8 mouse cellular contexts compared by ENCODE assay signal in genomic region chr17:27825984-27826905, GRCm38 (mm10). TPM values are rescaled to one million over a fixed set of nuclear protein-coding genes. Genes with fewer than 3 reads are reported as not detected.
DNase-seq lines count a peak whose midpoint lies in the region; ATAC-seq and TF ChIP-seq lines count a peak whose summit lies in the region.

No protein-coding gene starts in this region.

- H3K4me2 ChIP-seq in intestine, embryonic 16.5 days (ENCODE audit: low read depth, low read length): peak overlapping the region; percentile 71
- peak overlapping the region; percentile 43 for H3K4me2 ChIP-seq in midbrain, postnatal 0 days (ENCODE audit: low read depth, low read length, poor library complexity, severe bottlenecking)

- H3K27ac ChIP-seq in intestine, embryonic 16.5 days (ENCODE audit: low read length): peak overlapping the region; percentile 78
- peak overlapping the region; percentile 59 for H3K27ac ChIP-seq in liver, adult 2 months (replicated peaks; ENCODE audit: insufficient read depth, low read depth, low read length)
- H3K27ac ChIP-seq in midbrain, postnatal 0 days (ENCODE audit: low read depth, low read length): no peak overlapping the region

- H3K9me3 ChIP-seq in intestine, embryonic 16.5 days (ENCODE audit: control insufficient read depth, low read length): no peaks in the 10 kb centered on the region
- H3K9me3 ChIP-seq in midbrain, postnatal 0 days (ENCODE audit: low read length): no peaks in the 10 kb centered on the region

- peak overlapping the region; percentile 50 for H3K4me3 ChIP-seq in intestine, embryonic 16.5 days (ENCODE audit: low read length)
- peak overlapping the region; percentile 25; the same call in 1 of the 2 replicates for H3K4me3 ChIP-seq in liver, adult 2 months (ENCODE audit: insufficient read depth, low read depth, low read length)
- H3K4me3 ChIP-seq in midbrain, postnatal 0 days (ENCODE audit: low read depth, low read length): peak overlapping the region; percentile 20

- no peak for TF ChIP-seq CTCF in liver, adult 2 months (IDR thresholded peaks at IDR 0.05; ENCODE audit: low read depth, low read length)
- peak; percentile 46; the same call in 1 of the 2 replicates for TF ChIP-seq CTCF in midbrain, postnatal 0 days (IDR thresholded peaks at IDR 0.05)

- peak; percentile 92 for ATAC-seq in granulocyte monocyte progenitor cell, adult 5-6 weeks (replicated peaks; ENCODE audit: poor library complexity, severe bottlenecking)
- ATAC-seq in intestine, embryonic 16.5 days: peak; percentile 63
- ATAC-seq in midbrain, postnatal 0 days (ENCODE audit: low FRiP score): 0 out of 2 replicates have a peak, but pooled peaks have one; percentile 38

- H3K27me3 ChIP-seq in intestine, embryonic 16.5 days (replicated peaks; ENCODE audit: control insufficient read depth, insufficient read depth, low read length): no peaks in the 10 kb centered on the region
- no peaks in the 10 kb centered on the region for H3K27me3 ChIP-seq in liver, adult 2 months (ENCODE audit: control insufficient read depth, insufficient read depth, low read length)
- no peaks in the 10 kb centered on the region for H3K27me3 ChIP-seq in midbrain, postnatal 0 days (ENCODE audit: insufficient read depth, low read length)

- no peak for TF ChIP-seq POLR2A in liver, adult 2 months (IDR thresholded peaks at IDR 0.05; ENCODE audit: extremely low read depth, insufficient read depth, low read length)

- H3K9ac ChIP-seq in intestine, embryonic 16.5 days (ENCODE audit: low read depth, low read length): peak overlapping the region; percentile 64
- H3K9ac ChIP-seq in liver, adult 2 months (ENCODE audit: low read depth, low read length): no peak overlapping the region
- no peak overlapping the region for H3K9ac ChIP-seq in midbrain, postnatal 0 days (replicated peaks; ENCODE audit: low read length, poor library complexity, severe bottlenecking)

- H3K4me1 ChIP-seq in intestine, embryonic 16.5 days (ENCODE audit: control insufficient read depth, insufficient read depth, low read length): peaks cover 18% of the 10 kb centered on the region
- H3K4me1 ChIP-seq in liver, adult 2 months (ENCODE audit: control insufficient read depth, insufficient read depth, low read length): peaks cover 13% of the 10 kb centered on the region
- peaks cover 1% of the 10 kb centered on the region for H3K4me1 ChIP-seq in midbrain, postnatal 0 days (ENCODE audit: insufficient read depth, low read length)

- no peaks in the 10 kb centered on the region for H3K36me3 ChIP-seq in intestine, embryonic 16.5 days (ENCODE audit: control insufficient read depth, insufficient read depth, low read length)
- H3K36me3 ChIP-seq in liver, adult 2 months (ENCODE audit: control insufficient read depth, insufficient read depth, low read length): no peaks in the 10 kb centered on the region
- H3K36me3 ChIP-seq in midbrain, postnatal 0 days (ENCODE audit: insufficient read depth, low read length): no peaks in the 10 kb centered on the region

- H3K79me2 ChIP-seq in liver, adult 2 months (ENCODE audit: control insufficient read depth, insufficient read depth, low read length): no peaks in the 10 kb centered on the region

- peak; percentile 94 for DNase-seq in NIH3T3 (ENCODE audit: low read depth)
- peak; percentile 80 for DNase-seq in embryo, embryonic 10 days (ENCODE audit: low spot score)
- DNase-seq in liver, adult 2 months (ENCODE audit: extremely low read depth, low read depth, low spot score): peak; percentile 42
- DNase-seq in midbrain, postnatal 0 days (ENCODE audit: low spot score): peak; percentile 65
- peak; percentile 93 to 96 for DNase-seq in spleen, postnatal 36 days (ENCODE audit: low spot score in 2 of 2)
- no peak for DNase-seq in cerebellum, adult 11-12 months

- 2% methylated on average over 22 of the region's 22 CpGs for WGBS in intestine, embryonic 16.5 days
- WGBS in liver, adult 2 months: 11% methylated on average over 22 of the region's 22 CpGs
- WGBS in midbrain, postnatal 0 days: 3% methylated on average over 22 of the region's 22 CpGs

RNA-seq across cellular contexts. Expression of gene D17Wsu92e, which starts 5.8 kb away (rescaled TPM):
- 47.9 and 51.2 TPM in 2 replicates for total RNA-seq in granulocyte monocyte progenitor cell, adult 5-6 weeks (2014; fragmentation: Nextera tagmentation)
- 46.3 and 50.6 TPM in 2 replicates for total RNA-seq in granulocyte monocyte progenitor cell, adult 5-6 weeks (2017)
- 14.7 and 20.8 TPM in 2 replicates for polyA plus RNA-seq in intestine, embryonic 16.5 days (2015; fragmentation: Nextera tagmentation; extraction: Ambion mirVana)
- total RNA-seq in liver, adult 2 months (2014; rRNA removed): 93.0 and 117 TPM in 2 replicates
- polyA plus RNA-seq in liver, adult 2 months (2012; rRNA removed): 159 and 178 TPM in 2 replicates
- total RNA-seq in midbrain, postnatal 0 days (2014; rRNA removed): 72.8 and 73.8 TPM in 2 replicates
- polyA plus RNA-seq in midbrain, postnatal 0 days (2015; fragmentation: Nextera tagmentation; extraction: Ambion mirVana): 8.3 and 8.7 TPM in 2 replicates

RNA-seq across cellular contexts. Expression of gene Snrpc, which starts 11.7 kb away (rescaled TPM):
- total RNA-seq in granulocyte monocyte progenitor cell, adult 5-6 weeks (2014; fragmentation: Nextera tagmentation): 132 and 184 TPM in 2 replicates
- 117 and 161 TPM in 2 replicates for total RNA-seq in granulocyte monocyte progenitor cell, adult 5-6 weeks (2017)
- polyA plus RNA-seq in intestine, embryonic 16.5 days (2015; fragmentation: Nextera tagmentation; extraction: Ambion mirVana): 218 and 242 TPM in 2 replicates
- total RNA-seq in liver, adult 2 months (2014; rRNA removed): 24.4 and 27.1 TPM in 2 replicates
- polyA plus RNA-seq in liver, adult 2 months (2012; rRNA removed): 42.2 and 49.6 TPM in 2 replicates
- total RNA-seq in midbrain, postnatal 0 days (2014; rRNA removed): 112 and 140 TPM in 2 replicates
- polyA plus RNA-seq in midbrain, postnatal 0 days (2015; fragmentation: Nextera tagmentation; extraction: Ambion mirVana): 210 and 216 TPM in 2 replicates

RNA-seq across cellular contexts. Expression of gene Uhrf1bp1, which starts 30.0 kb away (rescaled TPM):
- total RNA-seq in granulocyte monocyte progenitor cell, adult 5-6 weeks (2014; fragmentation: Nextera tagmentation): 13.6 and 19.4 TPM in 2 replicates
- 6.7 and 6.9 TPM in 2 replicates for total RNA-seq in granulocyte monocyte progenitor cell, adult 5-6 weeks (2017)
- 2.3 and 2.9 TPM in 2 replicates for polyA plus RNA-seq in intestine, embryonic 16.5 days (2015; fragmentation: Nextera tagmentation; extraction: Ambion mirVana)
- total RNA-seq in liver, adult 2 months (2014; rRNA removed): 5.0 and 5.5 TPM in 2 replicates
- 7.0 and 7.2 TPM in 2 replicates for polyA plus RNA-seq in liver, adult 2 months (2012; rRNA removed)
- 18.0 and 19.9 TPM in 2 replicates for total RNA-seq in midbrain, postnatal 0 days (2014; rRNA removed)
- polyA plus RNA-seq in midbrain, postnatal 0 days (2015; fragmentation: Nextera tagmentation; extraction: Ambion mirVana): 3.9 and 4.5 TPM in 2 replicates

Comparison
In these comparisons a context has a peak if more than half of its experiments do, and no peak if none do; other contexts are left out.
1. ATAC-seq: peak in every context shown above with its lines; median percentile 92 in granulocyte monocyte progenitor cell, adult 5-6 weeks; 63 in intestine, embryonic 16.5 days; 38 in midbrain, postnatal 0 days.